Mouse (Mus musculus) monocyte, adult 5-6 weeks (primary cell): ENCODE results near the gene Sgsm1. TPM values are rescaled to one million over a fixed set of nuclear protein-coding genes. Genes with fewer than 3 reads are reported as not detected.

ENCODE experiments used
- ATAC-seq: fragments of 153-309, 156-312 bp; replicated peaks from 2 replicates; pipeline ENCODE4 v1.8.0; 2017; ENCODE audit warnings: mild to moderate bottlenecking; ENCODE audit not compliant: low TSS enrichment, insufficient number of reproducible peaks, severe bottlenecking, poor library complexity, low FRiP score
- total RNA-seq: library from RNA; stranded (forward); fragments of 200-1000, 200-491, 200-594 nt; gene quantifications from 3 replicates; pipeline ENCODE4 v1.2.3, GENCODE M21; 2017

Gene Sgsm1
- total RNA-seq, 1 experiment from 2014 or later = not detected

DNA sequence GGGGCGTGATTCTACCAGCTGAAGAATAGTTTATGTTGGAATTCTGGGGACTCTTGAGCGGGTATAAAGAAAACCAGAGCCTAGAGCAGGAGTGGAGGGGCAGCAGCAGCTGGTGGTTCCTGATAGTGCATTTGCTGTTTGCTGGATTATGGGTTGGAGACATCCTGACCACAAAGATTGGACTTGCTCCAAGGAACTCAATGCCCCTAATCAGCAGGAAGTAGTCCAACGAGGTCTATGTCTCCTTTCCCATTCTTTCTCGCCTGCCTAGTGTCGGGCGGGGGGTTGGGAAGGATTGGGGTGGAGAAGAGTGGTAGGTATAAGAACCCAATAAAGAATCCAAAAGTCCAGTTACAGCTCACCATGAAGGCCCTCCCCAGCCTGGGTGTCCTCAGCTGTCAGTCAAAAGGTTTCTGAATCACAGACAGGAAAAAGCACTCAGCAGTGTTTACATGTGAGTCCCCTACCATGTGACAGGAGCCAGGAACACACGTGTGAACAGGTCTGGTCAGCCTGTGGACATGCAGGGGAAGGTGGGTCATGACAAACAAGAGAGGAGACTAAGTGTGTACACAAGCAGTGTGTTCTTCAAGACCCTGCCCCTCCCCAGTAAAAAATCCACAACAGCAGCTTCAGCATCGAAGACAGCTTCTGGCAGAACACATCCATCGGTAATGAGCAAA, 103.8 kb downstream of the Sgsm1 start:
- no peak for ATAC-seq

- no peak for ATAC-seq
These were observed 106.4 kb downstream of the Sgsm1 start for GRCm38 (mm10) chr5:113204193-113204592.

- ATAC-seq = no peak
These were observed 110.8 kb downstream of the Sgsm1 start for GRCm38 (mm10) chr5:113199772-113200134.

DNA sequence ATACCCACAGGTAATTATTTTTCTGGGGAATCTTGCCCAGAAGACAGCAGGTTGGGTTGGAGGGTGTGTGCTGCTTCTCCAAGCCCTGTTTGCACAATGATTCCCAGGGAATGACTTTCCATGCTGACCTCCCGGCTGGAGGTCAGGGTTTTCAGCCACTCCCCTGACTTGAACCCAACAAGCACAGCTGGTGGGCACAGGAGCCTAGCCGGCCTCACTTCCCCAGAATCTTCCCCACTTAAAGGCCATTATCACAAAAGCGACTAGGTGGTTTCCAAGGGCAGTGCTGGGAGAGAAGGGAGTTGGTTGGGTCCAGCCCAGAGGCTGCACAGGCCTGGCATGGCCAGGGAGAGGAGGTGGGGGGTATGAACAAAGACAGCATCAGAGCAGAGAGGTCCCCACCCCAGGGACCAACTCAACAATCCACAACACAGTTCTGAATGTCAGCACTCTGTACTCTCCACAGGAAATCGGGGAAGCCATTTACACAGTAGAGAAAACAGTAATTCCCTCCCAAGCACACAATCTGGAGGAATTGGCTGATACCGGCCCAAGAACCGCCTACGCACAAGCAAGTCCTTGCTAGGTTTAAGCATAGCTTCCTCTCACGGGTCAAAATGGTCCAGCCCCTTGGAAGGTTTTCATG, 111.3 kb downstream of the Sgsm1 start:
- no peak for ATAC-seq

GRCm38 (mm10) chr5:113196916-113197794, 113.4 kb downstream of the Sgsm1 start:
- ATAC-seq = no peak

- ATAC-seq = no peak
These were observed 114.7 kb downstream of the Sgsm1 start for GRCm38 (mm10) chr5:113195907-113196306.

- ATAC-seq = no peak
These were observed 115.1 kb downstream of the Sgsm1 start for GRCm38 (mm10) chr5:113195451-113195850.

GRCm38 (mm10) chr5:113193762-113194161, 116.8 kb downstream of the Sgsm1 start:
- no peak for ATAC-seq

Other genes with a start within 250 kb of the Sgsm1 start
- gene Crybb2, start 240.7 kb downstream of the Sgsm1 start, total RNA-seq = not detected in 3 replicates
- gene Crybb3, start 229.2 kb downstream of the Sgsm1 start, total RNA-seq = not detected in 3 replicates
- gene 2900026A02Rik, start 89.5 kb downstream of the Sgsm1 start, total RNA-seq = 3.3 to 5.9 TPM (median 3.7 TPM) in 3 replicates
- gene Tmem211, start 83.9 kb downstream of the Sgsm1 start, total RNA-seq = not detected in 3 replicates
- not detected in 3 replicates for gene Aym1, start 46.5 kb upstream of the Sgsm1 start, total RNA-seq
- gene Wscd2, start 179.5 kb upstream of the Sgsm1 start, total RNA-seq = 0.29 to 5.9 TPM (median 1.8 TPM) in 3 replicates